Mouse (Mus musculus): ENCODE data around the gene Adam33. TPM values are rescaled to one million over a fixed set of nuclear protein-coding genes. Genes with fewer than 3 reads are reported as not detected.

The Adam33 gene
- polyA plus RNA-seq, 1 experiment: 2.3 TPM

DNA sequence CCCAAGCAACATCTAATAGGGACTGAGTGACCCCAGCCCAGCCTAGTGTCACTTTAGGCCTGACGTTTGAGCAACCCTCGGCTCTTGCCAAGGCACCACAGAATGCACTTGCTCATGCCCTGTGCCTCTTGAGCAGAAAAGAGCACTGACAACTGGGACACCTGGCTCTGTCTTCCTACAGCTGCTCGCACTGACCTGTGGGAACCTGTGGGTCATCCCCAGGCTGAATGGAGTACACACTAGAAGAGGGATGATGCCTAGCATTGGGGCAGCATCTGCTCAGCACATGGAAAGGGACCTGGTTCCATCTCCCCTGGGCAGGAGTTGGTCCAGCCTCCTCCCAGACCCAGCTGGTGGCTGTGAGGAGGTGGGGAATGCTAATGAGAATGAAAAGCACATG, 36.7 kb downstream of the Adam33 start:
- no peak overlapping the region for H3K27ac ChIP-seq (replicated peaks; ENCODE audit: low read depth, low read length)
- peaks cover 8% of the 10 kb centered on the region; the same call in 1 of the 2 replicates for H3K4me1 ChIP-seq (ENCODE audit: control insufficient read depth, insufficient read depth, insufficient read length, low read length)
- no peak overlapping the region for H3K4me3 ChIP-seq (ENCODE audit: insufficient read depth, low read depth, low read length)

DNA sequence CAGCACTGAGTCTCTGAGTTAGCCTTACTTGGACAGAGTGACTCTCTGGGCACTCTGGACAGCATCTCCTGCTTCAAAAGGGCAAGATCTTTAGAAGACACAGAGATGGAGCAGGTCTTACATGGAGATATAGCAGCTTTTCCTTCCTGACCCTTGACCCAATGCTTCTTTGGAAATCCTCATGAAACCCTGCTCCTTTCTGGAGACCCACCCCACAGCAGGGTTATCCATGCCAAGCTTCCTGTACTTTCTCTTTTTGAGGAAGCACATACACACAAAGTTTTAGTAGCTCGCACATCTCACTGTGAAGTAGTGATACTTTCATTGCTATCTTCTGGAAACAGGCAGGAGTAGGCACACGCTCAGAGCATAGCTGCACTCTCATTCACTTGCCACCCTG, 38.4 kb downstream of the Adam33 start:
- no peak overlapping the region for H3K4me3 ChIP-seq (ENCODE audit: insufficient read depth, low read depth, low read length)
- H3K4me1 ChIP-seq (ENCODE audit: control insufficient read depth, insufficient read depth, insufficient read length, low read length): peaks cover 6% of the 10 kb centered on the region; the same call in 1 of the 2 replicates
- H3K27ac ChIP-seq (replicated peaks; ENCODE audit: low read depth, low read length): no peak overlapping the region

DNA sequence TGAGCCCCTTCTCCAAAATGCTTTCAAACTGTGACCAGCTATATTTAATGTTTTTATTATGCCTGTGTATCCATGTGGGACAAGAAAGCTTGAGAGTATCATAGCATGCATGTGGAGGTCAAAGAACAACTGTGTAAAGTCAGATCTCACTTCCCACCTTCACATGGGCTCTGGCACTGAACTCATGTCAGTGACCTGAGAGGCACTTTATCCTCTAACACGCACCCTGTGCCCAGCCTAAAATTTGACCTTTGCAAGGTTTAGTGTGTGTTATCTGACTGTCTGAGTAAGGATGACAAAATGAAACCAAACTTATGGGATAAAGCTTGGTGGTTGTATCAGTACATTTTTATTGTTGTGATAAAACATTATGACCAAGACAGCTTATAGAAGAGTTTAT, 53.0 kb downstream of the Adam33 start:
- Histone ChIP-seq H3K27ac (replicated peaks; ENCODE audit: low read depth, low read length) (peak overlapping the region; percentile 54; the same call in 1 of the 2 replicates), H3K4me3 (ENCODE audit: insufficient read depth, low read depth, low read length) (no peak overlapping the region), H3K4me1 (ENCODE audit: control insufficient read depth, insufficient read depth, insufficient read length, low read length) (peaks cover 5% of the 10 kb centered on the region; the same call in 1 of the 2 replicates)

DNA sequence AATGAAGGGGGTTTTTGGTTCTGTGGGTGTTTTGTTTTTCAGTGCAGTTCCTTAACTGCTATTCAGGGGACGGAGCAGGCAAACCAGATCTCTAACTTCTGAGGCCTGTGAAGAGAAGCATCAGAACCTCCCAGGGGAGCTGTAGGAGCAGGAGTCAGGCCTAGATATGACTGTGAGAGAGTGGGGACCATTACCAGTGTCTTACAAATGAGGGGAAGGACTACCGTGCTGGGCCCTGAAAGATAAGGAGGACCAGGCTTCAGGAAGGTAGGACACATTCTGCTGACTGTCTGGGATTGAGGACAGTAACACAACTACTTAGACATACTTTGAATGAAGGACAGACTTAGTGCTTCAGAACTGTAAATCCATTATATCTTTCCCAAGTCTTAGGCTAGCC, 54.5 kb downstream of the Adam33 start:
- Histone ChIP-seq H3K4me3 (ENCODE audit: insufficient read depth, low read depth, low read length) (no peak overlapping the region), H3K4me1 (ENCODE audit: control insufficient read depth, insufficient read depth, insufficient read length, low read length) (peaks cover 5% of the 10 kb centered on the region; the same call in 1 of the 2 replicates), H3K27ac (replicated peaks; ENCODE audit: low read depth, low read length) (no peak overlapping the region)

Other genes with a start within 250 kb of the Adam33 start
- gene 4930402H24Rik, start 157.4 kb downstream of the Adam33 start, polyA plus RNA-seq (2012; ENCODE audit: insufficient read depth, insufficient read length, missing spikeins): 62.1 and 105 TPM in 2 replicates
- 9.0 and 9.7 TPM in 2 replicates for gene Atrn, start 157.3 kb downstream of the Adam33 start, polyA plus RNA-seq (2012; ENCODE audit: insufficient read depth, insufficient read length, missing spikeins)
- 9.6 and 10.9 TPM in 2 replicates for gene Gfra4, start 20.7 kb downstream of the Adam33 start, polyA plus RNA-seq (2012; ENCODE audit: insufficient read depth, insufficient read length, missing spikeins)
- gene Siglec1, start 23.0 kb upstream of the Adam33 start, polyA plus RNA-seq (2012; ENCODE audit: insufficient read depth, insufficient read length, missing spikeins): 1.0 and 1.2 TPM in 2 replicates
- 7.0 and 9.6 TPM in 2 replicates for gene Hspa12b, start 63.5 kb upstream of the Adam33 start, polyA plus RNA-seq (2012; ENCODE audit: insufficient read depth, insufficient read length, missing spikeins)
- not detected in 2 replicates for gene Gm11037, start 69.7 kb upstream of the Adam33 start, polyA plus RNA-seq (2012; ENCODE audit: insufficient read depth, insufficient read length, missing spikeins)
- gene 1700037H04Rik, start 96.3 kb upstream of the Adam33 start, polyA plus RNA-seq (2012; ENCODE audit: insufficient read depth, insufficient read length, missing spikeins): 426 and 428 TPM in 2 replicates
- 78.2 and 99.0 TPM in 2 replicates for gene Cenpb, start 116.3 kb upstream of the Adam33 start, polyA plus RNA-seq (2012; ENCODE audit: insufficient read depth, insufficient read length, missing spikeins)
- gene Cdc25b, start 123.1 kb upstream of the Adam33 start, polyA plus RNA-seq (2012; ENCODE audit: insufficient read depth, insufficient read length, missing spikeins): 2.4 and 2.5 TPM in 2 replicates
- 5.3 and 9.2 TPM in 2 replicates for gene Spef1, start 123.5 kb upstream of the Adam33 start, polyA plus RNA-seq (2012; ENCODE audit: insufficient read depth, insufficient read length, missing spikeins)
- gene Ap5s1, start 143.3 kb upstream of the Adam33 start, polyA plus RNA-seq (2012; ENCODE audit: insufficient read depth, insufficient read length, missing spikeins): 15.9 and 26.0 TPM in 2 replicates
- gene Mavs, start 170.2 kb upstream of the Adam33 start, polyA plus RNA-seq (2012; ENCODE audit: insufficient read depth, insufficient read length, missing spikeins): 57.1 and 83.3 TPM in 2 replicates
- 23.4 and 38.5 TPM in 2 replicates for gene Pank2, start 198.7 kb upstream of the Adam33 start, polyA plus RNA-seq (2012; ENCODE audit: insufficient read depth, insufficient read length, missing spikeins)